Mouse (Mus musculus) cerebellum, postnatal 25 days (tissue): ENCODE data around the gene Narf.

Experiments
- DNase-seq, 2 experiments: peaks; one replicate each; pipeline ENCODE4 v3.0.0; 2021; ENCODE audit warnings: mixed read lengths in 2 of 2

Narf gene

GRCm38 (mm10) chr11:121237345-121238128 lies 484 bp downstream of the Narf start:
- no peak for DNase-seq

DNA sequence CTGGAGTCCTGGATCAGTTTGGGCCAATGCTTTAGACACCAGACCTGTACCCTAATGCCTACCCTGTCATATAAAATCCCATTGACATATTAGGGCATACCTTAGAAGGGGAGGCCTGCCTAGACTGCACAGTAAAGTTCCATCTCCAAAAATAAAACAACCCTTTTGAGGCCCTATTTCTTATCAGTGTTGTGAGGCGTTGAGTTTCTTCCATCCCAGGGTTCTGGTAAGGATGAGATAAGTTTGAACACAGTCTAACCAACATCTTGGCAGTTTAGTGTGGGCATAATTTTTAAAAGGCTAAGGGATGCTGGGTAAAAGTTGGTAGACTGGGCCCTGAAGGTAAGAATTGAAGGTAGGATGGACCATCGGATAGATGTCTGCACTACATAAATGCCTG lies 2.6 kb downstream of the Narf start:
- no peak for DNase-seq

DNA sequence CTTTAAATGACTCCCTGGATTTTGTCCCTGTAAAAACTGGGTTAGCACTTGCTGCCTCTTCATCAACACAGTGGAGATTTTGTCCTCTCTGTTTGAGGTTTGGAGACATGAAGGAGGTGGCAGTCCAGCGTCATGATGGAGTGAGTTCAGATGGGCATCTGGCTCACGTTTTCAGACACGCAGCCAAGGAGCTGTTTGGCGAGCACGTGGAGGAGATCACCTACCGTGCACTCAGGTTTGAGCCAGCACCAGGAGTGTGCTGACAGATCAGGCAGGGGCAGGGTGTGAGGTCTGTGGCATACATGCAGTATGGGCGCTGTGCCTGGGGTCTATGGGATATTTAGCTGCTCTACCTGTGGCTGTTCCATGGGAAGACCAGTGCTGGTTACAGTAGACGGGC lies 13.1 kb downstream of the Narf start:
- DNase-seq = peak in 1 of 2 experiments; percentile 43

GRCm38 (mm10) chr11:121259160-121260100 lies 22.4 kb downstream of the Narf start, which contains the start of gene Foxk2:
TSS of gene Foxk2 (plus strand) at chr11:121259990.
- DNase-seq = peak; percentile 95 to 98

GRCm38 (mm10) chr11:121260211-121260906 lies 23.3 kb downstream of the Narf start:
- DNase-seq = peak; percentile 56 to 59

GRCm38 (mm10) chr11:121261074-121261473 lies 24.0 kb downstream of the Narf start:
- no peak for DNase-seq

- no peak for DNase-seq
Observed at GRCm38 (mm10) chr11:121277516-121277915, 40.5 kb downstream of the Narf start.

DNA sequence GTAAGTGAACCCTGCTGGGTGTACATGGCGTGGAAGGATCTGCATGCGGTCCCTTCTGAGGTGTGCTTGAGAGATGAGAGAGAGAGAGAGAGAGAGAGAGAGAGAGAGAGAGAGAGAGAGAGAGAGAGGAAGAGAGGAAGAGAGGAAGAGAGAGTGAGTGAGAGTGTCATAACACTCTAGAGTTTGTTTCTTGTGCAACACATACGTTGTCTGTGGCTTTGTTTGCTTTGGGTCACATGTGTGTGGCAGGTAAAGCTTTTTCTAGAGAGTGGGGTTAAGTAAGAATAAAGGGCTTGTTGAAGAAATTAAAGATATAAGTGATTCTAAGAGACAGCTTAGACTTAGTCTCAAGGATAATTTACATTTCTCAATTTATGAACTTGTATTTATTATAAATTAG lies 41.0 kb downstream of the Narf start:
- no peak for DNase-seq

DNA sequence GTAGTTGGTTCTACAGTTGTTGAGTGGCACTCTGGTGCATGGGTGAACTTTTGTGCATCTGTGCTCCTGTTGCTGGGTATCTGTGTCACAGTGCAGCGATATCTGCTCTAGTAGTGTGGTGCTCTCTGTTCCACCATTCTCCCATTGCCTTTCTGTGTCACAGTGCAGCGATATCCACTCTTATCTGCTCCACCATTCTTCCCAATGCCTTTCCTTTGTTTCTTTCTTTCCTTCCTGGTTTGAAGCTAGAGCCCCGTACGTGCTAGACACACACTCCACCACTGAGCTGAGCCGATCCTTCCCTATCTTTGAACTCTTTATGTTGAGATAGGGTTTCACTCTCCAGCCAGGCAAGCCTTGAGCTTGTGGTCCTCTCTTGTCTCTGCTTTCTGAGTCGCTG lies 45.9 kb downstream of the Narf start:
- DNase-seq = no peak

DNA sequence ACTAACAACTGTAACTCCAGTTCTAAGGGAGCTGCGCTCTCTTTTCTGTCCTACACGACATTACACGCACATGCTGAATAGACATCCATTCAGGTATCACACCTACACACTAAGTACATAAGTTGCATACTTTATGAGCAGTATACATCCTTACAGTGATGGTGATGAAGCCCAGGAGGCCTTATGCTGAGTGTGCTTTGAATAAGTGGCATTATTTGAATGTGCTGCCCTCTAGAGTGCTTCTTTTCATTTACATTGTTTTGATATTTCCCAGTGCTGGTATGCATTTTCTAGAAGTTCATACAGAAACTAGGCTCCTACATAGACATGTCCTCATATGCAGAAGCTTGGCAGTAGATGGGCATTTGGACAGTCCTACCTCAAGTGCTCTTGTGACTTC lies 52.8 kb downstream of the Narf start:
- DNase-seq = no peak

- no peak for DNase-seq
Observed at GRCm38 (mm10) chr11:121294771-121295170, 57.7 kb downstream of the Narf start.

GRCm38 (mm10) chr11:121298493-121298892 lies 61.4 kb downstream of the Narf start:
- DNase-seq = no peak

- DNase-seq = no peak
Observed at GRCm38 (mm10) chr11:121300265-121300664, 63.2 kb downstream of the Narf start.

- DNase-seq = no peak
Observed at GRCm38 (mm10) chr11:121305371-121305770, 68.3 kb downstream of the Narf start.
